Mouse (Mus musculus) liver, embryonic 11.5 days (tissue): ENCODE measurements around the gene Fam160b1. TPM values are rescaled to one million over a fixed set of nuclear protein-coding genes. Genes with fewer than 3 reads are reported as not detected.

Source experiments
- ATAC-seq: fragments of 200-750 bp; cut with Nextera tagmentation; replicated peaks from 2 replicates; pipeline ENCODE4 v1.8.0; 2017; ENCODE audit warnings: moderate number of reproducible peaks, mild to moderate bottlenecking, moderate TSS enrichment, moderate library complexity; ENCODE audit not compliant: low FRiP score
- DNase-seq: peaks from one replicate; pipeline ENCODE4 v3.0.0-alpha.2; 2017; ENCODE audit warnings: low spot score
- H3K27ac ChIP-seq: fragments of 300-500 bp; sonication (generic); 2 replicates; pipeline ENCODE4 v1.5.1; 2014; ENCODE audit warnings: mild to moderate bottlenecking, low read depth, low read length, control low read depth
- H3K27me3 ChIP-seq: fragments of 300-500 bp; sonication (generic); replicated peaks from 2 replicates; pipeline ENCODE4 v1.6.1; 2014; ENCODE audit warnings: low read length, mixed read lengths; ENCODE audit not compliant: control insufficient read depth, insufficient read depth
- H3K36me3 ChIP-seq: fragments of 300-500 bp; sonication (generic); 2 replicates; pipeline ENCODE4 v1.6.1; 2014; ENCODE audit warnings: mild to moderate bottlenecking, low read length, moderate library complexity, mixed read lengths; ENCODE audit not compliant: control insufficient read depth, insufficient read depth
- H3K4me1 ChIP-seq: fragments of 300-500 bp; sonication (generic); replicated peaks from 2 replicates; pipeline ENCODE4 v1.6.1; 2014; ENCODE audit warnings: low read length, mixed read lengths; ENCODE audit not compliant: control insufficient read depth, insufficient read depth
- H3K4me2 ChIP-seq: fragments of 300-500 bp; sonication (generic); 2 replicates; pipeline ENCODE4 v1.6.1; 2014; ENCODE audit warnings: mild to moderate bottlenecking, control low read depth, moderate library complexity
- H3K4me3 ChIP-seq: fragments of 300-500 bp; sonication (generic); 2 replicates; pipeline ENCODE4 v1.5.1; 2014; ENCODE audit warnings: low read depth, low read length, control low read depth
- H3K9ac ChIP-seq: fragments of 300-500 bp; sonication (generic); 2 replicates; pipeline ENCODE4 v1.6.1; 2014; ENCODE audit warnings: low read depth, low read length, control low read depth
- H3K9me3 ChIP-seq: fragments of 300-500 bp; sonication (generic); 2 replicates; pipeline ENCODE4 v1.6.1; 2016; ENCODE audit warnings: low read length, inconsistent platforms, mixed read lengths; ENCODE audit not compliant: control insufficient read depth
- WGBS: fragments of 180-500 bp; shearing (Covaris S2); extraction: QIAGEN DNeasy Blood & Tissue Kit; methylation state at CpG from one replicate; pipeline ENCODE4 v1.1.7; 2014; 5-methylcytosine and 5-hydroxymethylcytosine counted together
- polyA plus RNA-seq: library from polyadenylated mRNA; unstranded; fragments of >200 nt; fragmentation: Nextera tagmentation; extraction: Ambion mirVana; gene quantifications from 2 replicates; pipeline ENCODE4 v1.2.1, GENCODE M21; 2014

Fam160b1 gene
- polyA plus RNA-seq, 1 experiment from 2014 or later = 11.9 TPM

DNA sequence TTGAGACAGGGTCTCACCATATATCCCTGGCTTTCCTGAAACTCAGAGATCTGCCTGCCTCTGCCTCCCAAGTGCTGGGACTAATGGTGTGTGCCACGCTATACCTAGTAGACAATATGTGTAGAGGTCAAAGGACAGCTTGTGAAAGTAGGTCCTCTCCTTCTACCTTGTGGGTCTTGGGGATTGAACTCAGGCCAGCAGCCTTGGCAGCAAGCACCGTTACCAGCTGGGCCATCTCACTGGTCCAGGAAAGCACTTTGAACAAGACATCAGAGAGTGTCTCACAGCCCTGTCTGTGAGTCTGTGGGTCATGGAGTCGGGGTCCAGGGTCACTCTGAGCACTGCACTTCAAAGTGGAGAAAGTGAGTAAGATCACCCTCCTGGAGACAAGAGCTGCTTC, 68.2 kb downstream of the Fam160b1 start:
- DNase-seq = no peak
- no peak overlapping the region for H3K4me3 ChIP-seq

DNA sequence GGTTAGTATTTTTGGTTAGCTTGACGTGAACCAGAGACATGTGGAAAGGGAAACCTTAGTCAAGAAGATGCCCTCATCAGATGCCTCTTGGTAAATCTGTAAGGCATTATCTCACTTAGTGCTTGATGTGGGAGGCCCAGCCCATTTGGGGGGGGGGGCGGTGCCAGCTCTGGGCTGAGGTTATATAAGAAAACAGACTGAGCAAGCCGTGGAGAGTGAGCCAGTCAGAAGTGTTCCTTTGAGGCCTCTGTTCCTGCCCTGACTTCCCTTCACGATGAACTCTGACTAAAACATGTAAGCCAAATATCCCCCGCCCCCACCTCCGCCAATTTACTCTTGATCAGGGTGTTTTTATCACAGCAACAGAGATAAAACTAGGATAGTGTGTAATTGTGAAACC, 69.4 kb downstream of the Fam160b1 start:
- H3K27ac ChIP-seq = no peak overlapping the region
- 58% methylated on average over 6 of the region's 6 CpGs for WGBS
- no peak overlapping the region for H3K4me2 ChIP-seq
- no peaks in the 10 kb centered on the region for H3K36me3 ChIP-seq
- no peak for DNase-seq
- H3K9me3 ChIP-seq = no peaks in the 10 kb centered on the region
- H3K4me1 ChIP-seq = no peaks in the 10 kb centered on the region
- ATAC-seq = no peak
- H3K9ac ChIP-seq = no peak overlapping the region
- no peaks in the 10 kb centered on the region for H3K27me3 ChIP-seq
- no peak overlapping the region for H3K4me3 ChIP-seq

More for the DNA sequence above, 68.2 kb downstream of the Fam160b1 start:
- H3K27me3 ChIP-seq = no peaks in the 10 kb centered on the region
- no peaks in the 10 kb centered on the region for H3K36me3 ChIP-seq
- no peaks in the 10 kb centered on the region for H3K4me1 ChIP-seq
- ATAC-seq = no peak
- H3K9me3 ChIP-seq = no peaks in the 10 kb centered on the region
- WGBS = 70% methylated on average over 3 of the region's 3 CpGs
- no peak overlapping the region for H3K27ac ChIP-seq
- H3K4me2 ChIP-seq = no peak overlapping the region
- H3K9ac ChIP-seq = no peak overlapping the region

DNA sequence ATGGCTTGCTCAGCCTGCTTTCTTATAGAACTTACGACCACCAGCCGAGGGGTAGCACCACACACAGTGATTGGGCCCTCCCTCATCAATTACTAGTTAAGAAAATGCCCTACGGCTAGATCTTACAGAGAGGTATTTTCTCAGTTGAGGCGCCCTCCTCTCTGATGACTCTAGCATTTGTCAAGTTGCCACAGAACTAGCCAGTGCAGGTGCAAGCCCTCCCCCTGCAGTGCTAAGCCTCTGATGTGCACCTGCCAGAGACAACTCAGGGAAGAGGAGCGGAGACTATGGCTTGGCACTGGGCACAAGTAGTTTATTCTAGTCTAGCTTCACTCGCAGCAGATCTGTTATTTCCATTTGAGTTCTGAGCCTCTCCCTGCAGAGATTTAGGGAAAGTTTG, 71.0 kb downstream of the Fam160b1 start:
- Histone ChIP-seq H3K9me3 (no peaks in the 10 kb centered on the region), H3K4me1 (no peaks in the 10 kb centered on the region)

DNA sequence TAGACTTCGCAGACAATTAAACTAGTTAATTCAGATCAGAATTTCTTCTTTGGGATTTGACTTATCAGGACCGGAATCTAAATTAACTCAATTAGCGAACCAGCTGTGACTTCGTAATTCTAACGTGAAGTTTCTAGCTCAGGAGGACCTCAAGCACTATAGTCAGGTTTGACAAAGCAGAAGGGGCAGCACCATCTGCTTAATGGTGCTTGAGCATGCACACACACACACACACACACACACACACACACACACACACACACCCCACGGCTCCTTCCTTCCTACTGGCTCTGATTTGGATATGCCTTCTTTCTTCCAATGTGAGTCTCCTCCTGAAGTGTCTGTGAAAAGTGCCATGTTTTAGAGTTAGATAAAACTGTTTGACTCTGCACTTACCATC, 73.5 kb downstream of the Fam160b1 start:
- Histone ChIP-seq H3K27ac (no peak overlapping the region), H3K36me3 (no peaks in the 10 kb centered on the region), H3K4me3 (no peak overlapping the region), H3K9ac (no peak overlapping the region), H3K4me2 (no peak overlapping the region), H3K27me3 (no peaks in the 10 kb centered on the region), H3K4me1 (no peaks in the 10 kb centered on the region), H3K9me3 (no peaks in the 10 kb centered on the region)
- no peak for DNase-seq
- 72% methylated on average over 6 of the region's 6 CpGs for WGBS
- no peak for ATAC-seq

More for the DNA sequence above, 71.0 kb downstream of the Fam160b1 start:
- Histone ChIP-seq H3K27me3 (no peaks in the 10 kb centered on the region), H3K4me2 (no peak overlapping the region), H3K9ac (no peak overlapping the region), H3K4me3 (no peak overlapping the region), H3K27ac (no peak overlapping the region), H3K36me3 (no peaks in the 10 kb centered on the region)
- ATAC-seq (no peak), DNase-seq (no peak)
- 60% methylated on average over 6 of the region's 6 CpGs for WGBS

DNA sequence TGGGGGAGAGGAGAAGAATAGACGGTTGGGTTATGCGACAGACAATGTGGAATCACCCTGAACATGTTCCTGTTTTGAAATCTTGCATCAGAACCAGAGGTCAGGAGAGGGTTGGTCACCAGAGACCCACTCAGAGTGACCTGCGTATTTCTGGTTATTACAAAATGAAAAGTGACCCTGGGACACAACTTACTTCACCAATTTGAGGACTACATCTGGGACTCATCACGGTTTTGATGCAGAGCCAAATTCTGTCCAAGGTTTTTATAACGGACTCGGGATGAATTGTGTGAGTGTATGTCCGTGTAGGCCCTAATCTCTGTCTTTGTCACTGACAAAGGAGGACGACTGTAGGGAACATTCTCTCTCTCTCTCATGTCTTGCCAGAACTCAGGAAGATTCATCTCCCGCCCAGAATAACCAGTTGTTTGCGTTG, 76.1 kb downstream of the Fam160b1 start:
- WGBS = 67% methylated on average over 10 of the region's 10 CpGs
- Histone ChIP-seq H3K9me3 (no peaks in the 10 kb centered on the region), H3K9ac (no peak overlapping the region), H3K36me3 (no peaks in the 10 kb centered on the region), H3K4me3 (no peak overlapping the region), H3K27ac (no peak overlapping the region), H3K4me2 (no peak overlapping the region), H3K27me3 (no peaks in the 10 kb centered on the region), H3K4me1 (no peaks in the 10 kb centered on the region)
- DNase-seq (no peak), ATAC-seq (no peak)

DNA sequence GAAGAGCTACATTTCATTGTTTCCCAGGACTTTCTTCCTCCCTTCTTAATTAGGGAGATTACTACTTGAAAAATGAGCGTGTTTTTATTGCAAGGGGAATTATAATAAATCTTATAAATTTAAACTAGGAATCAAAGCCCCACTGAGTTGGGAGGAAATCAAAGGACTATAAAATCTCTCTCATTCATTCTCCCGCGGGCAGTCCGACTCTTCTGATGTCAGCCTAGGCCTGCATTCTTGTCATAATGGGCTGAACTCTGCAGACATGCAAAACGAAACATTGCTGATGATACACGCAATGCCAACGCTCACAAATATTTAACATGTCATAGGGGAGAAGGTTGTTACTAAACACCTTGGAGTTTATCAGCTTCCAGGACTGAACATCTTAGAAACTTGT, 76.6 kb downstream of the Fam160b1 start:
- no peak overlapping the region for H3K4me2 ChIP-seq
- no peak overlapping the region for H3K27ac ChIP-seq
- H3K36me3 ChIP-seq = no peaks in the 10 kb centered on the region
- H3K4me1 ChIP-seq = no peaks in the 10 kb centered on the region
- H3K9me3 ChIP-seq = no peaks in the 10 kb centered on the region
- ATAC-seq (no peak), DNase-seq (no peak)
- no peak overlapping the region for H3K9ac ChIP-seq
- whole genome bisulfite sequencing = 74% methylated on average over 7 of the region's 7 CpGs
- no peaks in the 10 kb centered on the region for H3K27me3 ChIP-seq
- H3K4me3 ChIP-seq = no peak overlapping the region

Other genes with a start within 250 kb of the Fam160b1 start
- gene Ablim1, start 45.8 kb upstream of the Fam160b1 start, polyA plus RNA-seq = 9.9 and 11.6 TPM in 2 replicates
- gene Trub1, start 92.2 kb downstream of the Fam160b1 start, polyA plus RNA-seq = 27.5 and 28.9 TPM in 2 replicates